Mouse (Mus musculus): ENCODE measurements around the gene Il1a.

GRCm38 (mm10) chr2:129269986-129270385 lies 39.8 kb downstream of the Il1a start:
- no peak for TF ChIP-seq EP300 (IDR thresholded peaks at IDR 0.05; ENCODE audit: low read depth)
- no peak for TF ChIP-seq CTCF (IDR thresholded peaks at IDR 0.05; ENCODE audit: low read depth)
